Mouse (Mus musculus): ENCODE data around the gene Ifi204.
"Not testable (repeated sequence)": the region's sequence is repeated elsewhere in the genome, so short reads cannot be mapped to it uniquely, and the experiment has no call there.

Gene Ifi204

DNA sequence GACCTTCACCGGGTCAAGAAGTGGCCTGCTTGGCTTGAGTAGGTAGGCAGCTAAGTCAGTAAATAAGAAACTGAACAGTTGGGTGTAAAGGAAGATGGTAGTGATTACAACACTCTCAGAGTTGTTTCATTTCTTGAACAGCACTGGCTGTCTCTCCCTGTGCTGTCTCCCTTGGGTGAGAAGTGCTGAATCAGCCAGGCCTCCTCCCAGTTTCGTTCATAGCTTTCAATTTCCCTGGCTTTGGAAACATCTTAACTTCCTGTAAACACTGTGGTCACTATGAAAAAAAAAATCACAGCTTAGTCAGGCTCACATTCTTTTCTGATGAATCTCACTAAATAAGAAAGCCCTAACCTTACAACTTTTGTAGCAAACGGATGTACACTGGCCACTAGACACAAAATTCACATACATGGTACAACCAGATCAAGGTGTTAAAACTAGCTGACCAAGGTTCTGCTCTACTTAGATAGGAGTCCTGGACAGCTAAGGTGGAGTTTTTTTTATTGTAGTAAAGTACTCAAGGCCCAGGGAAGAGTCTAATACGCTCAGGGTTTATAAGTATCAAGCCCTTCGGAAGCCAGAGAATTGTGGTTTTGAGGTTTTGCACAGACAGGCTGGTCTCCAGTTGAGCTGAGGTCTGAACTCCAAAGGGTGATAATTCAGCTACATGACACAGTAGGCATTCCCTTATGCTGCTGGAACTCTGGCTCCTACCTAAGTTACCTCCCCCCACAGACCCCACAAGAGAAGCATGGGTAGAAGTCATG, at the start of gene Ifi204:
TSS of gene Ifi204 (minus strand) at position 96 of the 770 bp plus-strand sequence.
- DNase-seq = not testable (repeated sequence)

- not testable (repeated sequence) for DNase-seq
Observed at GRCm38 (mm10) chr1:173809294-173809693, 42.6 kb upstream of the Ifi204 start.

- DNase-seq = peak; percentile 10
Observed at GRCm38 (mm10) chr1:173802689-173803281, 36.0 kb upstream of the Ifi204 start.

DNA sequence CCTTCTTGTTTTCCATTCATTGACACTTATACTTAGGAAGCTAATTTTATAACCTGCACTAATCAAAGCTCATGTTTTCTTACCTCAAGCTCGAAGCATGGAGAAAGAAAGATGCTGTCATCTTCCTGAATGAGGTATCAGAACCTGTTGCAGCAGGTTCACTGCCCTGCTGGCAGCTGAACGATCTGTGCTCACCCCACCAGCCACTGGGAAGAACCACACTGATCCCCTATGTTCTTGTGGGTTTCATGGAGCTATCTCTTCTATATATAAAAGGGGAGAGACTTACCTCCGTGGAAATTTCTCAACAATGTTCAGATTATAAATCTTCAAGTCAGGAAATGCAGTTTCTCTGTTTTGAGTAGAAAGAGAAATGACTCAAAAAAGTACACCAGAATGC, 35.5 kb upstream of the Ifi204 start:
- not testable (repeated sequence) for DNase-seq

DNA sequence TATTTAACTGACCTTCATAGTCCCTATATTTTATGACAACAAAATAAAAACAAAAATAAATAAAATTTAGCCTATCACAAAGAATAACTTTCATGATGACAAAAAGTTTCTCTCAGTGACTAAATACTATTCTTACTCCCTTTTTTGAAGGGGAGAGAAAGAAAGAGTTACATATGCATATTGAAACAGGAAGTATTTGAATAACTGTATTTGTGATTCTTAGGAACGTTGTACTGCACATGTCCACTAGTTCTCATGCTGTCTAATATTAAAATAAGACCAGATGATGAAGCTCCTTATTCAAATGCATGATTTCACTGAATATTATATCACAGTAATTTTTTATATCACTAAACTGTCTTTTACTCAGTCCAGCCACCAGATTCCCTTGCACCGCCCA, 35.0 kb upstream of the Ifi204 start:
- DNase-seq = not testable (repeated sequence)

GRCm38 (mm10) chr1:173773457-173773856, 6.7 kb upstream of the Ifi204 start:
- not testable (repeated sequence) for DNase-seq

DNA sequence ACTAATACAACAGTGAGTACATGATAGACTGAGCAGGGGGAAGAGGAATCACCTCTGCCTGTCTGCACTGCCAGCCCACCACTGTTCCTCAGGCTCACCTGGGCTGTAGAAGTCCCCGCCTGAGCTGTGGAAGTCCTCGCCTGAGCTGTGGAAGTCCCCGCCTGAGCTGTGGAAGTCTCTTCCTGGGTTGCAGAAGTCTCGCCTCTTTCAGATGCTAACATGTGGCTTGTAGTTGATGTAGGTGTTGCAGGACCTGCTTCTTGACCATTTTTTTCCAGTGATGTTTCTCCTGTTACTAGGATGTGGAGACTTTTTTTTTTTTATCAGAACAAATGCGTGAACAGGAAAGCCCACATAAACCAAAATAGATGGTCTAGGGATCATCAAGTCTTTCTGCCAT, 6.7 kb downstream of the Ifi204 start:
- DNase-seq = not testable (repeated sequence)

DNA sequence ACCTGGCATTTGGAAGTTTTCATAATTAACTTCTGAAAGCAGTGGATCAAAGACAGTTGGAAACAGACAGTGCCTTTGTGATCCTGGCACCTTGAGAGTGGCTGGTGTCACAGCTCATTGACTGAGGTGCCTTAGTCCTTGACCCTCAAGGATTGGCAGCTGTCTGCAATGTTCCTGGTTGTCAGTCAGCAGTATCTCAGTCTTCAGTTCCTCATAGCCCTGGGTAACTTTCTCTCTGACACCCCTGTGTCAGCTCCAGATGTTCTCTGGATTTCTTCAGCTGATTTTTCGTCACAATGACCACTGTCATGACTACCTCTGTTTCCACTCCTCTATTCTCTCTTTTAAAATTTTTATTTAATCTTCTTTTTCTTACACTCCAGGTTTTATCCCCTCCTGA, 24.5 kb downstream of the Ifi204 start:
- no peak for DNase-seq

DNA sequence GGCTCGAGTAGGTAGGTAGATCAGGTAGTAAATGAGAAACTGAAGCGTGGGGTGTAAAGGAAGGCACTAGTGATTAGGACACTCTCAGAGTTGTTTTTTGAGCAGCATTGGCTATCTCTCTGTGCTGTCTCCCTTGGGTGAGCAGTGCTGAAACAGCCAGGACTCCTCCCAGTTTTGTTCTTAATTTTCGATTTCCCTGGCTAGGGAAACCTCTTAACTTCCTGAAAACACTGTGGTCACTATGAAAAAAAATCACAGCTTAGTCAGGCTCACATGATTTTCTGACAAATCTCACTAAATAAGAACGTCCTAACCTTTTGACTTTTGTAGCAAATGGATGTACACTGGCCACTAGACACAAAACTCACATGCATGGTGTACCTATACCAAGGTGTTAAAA, 25.1 kb downstream of the Ifi204 start, which contains the start of gene Ifi207:
TSS of gene Ifi207 (minus strand) at position 92 of the 400 bp plus-strand sequence.
- no peak for DNase-seq

DNA sequence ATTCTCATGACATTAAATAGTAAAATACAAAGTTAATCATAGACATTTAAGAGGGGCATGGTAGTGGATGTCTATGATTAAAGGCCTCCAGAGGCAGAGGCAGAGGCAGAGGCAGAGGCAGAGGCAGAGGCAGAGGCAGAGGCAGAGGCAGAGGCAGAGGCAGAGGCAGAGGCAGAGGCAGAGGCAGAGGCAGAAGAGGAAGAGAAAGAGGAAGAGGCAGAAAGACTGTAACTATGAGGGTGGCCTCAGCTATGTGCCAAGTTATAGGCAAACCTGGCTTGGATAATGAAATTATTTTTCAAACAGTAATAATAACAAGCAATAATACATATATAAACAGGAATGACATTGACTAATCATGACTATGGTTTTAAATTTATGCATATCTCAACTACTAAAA, 26.2 kb downstream of the Ifi204 start:
- no peak for DNase-seq

DNA sequence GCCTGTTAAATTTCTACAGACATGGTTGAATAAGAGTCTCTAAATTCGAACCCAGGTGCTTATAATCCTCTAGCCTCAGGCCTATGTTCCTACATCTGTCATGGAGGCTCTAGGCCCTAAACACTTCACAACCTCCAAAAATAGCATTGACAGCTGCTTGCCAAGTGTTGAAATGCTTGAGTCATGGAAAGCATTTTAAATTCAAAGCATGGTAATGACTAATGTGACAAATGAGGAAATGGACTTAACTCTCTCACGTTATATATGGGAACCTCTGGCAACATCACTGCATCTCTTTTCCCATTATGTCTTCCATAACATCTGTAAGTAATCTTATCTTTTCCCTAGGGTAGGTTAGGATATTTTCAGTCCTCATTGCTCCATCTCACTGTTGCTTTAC, 29.8 kb downstream of the Ifi204 start:
- DNase-seq = no peak

DNA sequence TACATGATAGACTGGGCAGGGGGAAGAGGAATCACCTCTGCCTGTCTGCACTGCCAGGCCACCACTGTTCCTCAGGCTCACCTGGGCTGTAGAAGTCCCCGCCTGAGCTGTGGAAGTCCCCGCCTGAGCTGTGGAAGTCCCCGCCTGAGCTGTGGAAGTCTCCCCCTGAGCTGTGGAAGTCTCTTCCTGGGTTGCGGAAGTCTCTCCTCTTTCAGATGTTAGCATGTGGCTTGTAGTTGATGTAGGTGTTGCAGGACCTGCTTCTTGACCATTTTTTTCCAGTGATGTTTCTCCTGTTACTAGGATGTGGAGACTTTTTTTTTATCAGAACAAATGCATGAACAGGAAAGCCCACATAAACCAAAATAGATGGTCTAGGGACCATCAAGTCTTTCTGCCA, 31.7 kb downstream of the Ifi204 start:
- DNase-seq = not testable (repeated sequence)

GRCm38 (mm10) chr1:173733219-173733618, 33.5 kb downstream of the Ifi204 start:
- no peak for DNase-seq

All from lung, postnatal 14 days (tissue).